ENCODE assay signal across 22 mouse cellular contexts in genomic region chr6:147699449-147699848, GRCm38 (mm10).
A peak's percentile ranks its signal among the peaks of the same experiment; 100 is the strongest.
DNase-seq lines count a peak whose midpoint lies in the region; ATAC-seq and TF ChIP-seq lines count a peak whose summit lies in the region.
"Had no signal": no experiment of that assay in that cellular context is flagged by ENCODE, and none has a peak within 500 bp of the region (broad histone marks: within the 10 kb centered on the region; RNA-seq: fewer than 3 reads in every experiment).

No protein-coding gene starts in this region.

- 80% methylated on average over 3 of the region's 3 CpGs for whole genome bisulfite sequencing in heart, adult 2 months
- WGBS in neural tube, embryonic 15.5 days, result 84% methylated on average over 3 of the region's 3 CpGs

- H3K9ac ChIP-seq in heart, adult 2 months (ENCODE audit: low read depth, low read length), result no peak overlapping the region
- no peak overlapping the region for H3K9ac ChIP-seq in neural tube, embryonic 15.5 days (replicated peaks)

- intact Hi-C loops in heart, adult 2 months (cut with DNase I), result no loop called here

- no peaks in the 10 kb centered on the region for H3K4me1 ChIP-seq in heart, adult 2 months (ENCODE audit: control insufficient read depth, insufficient read depth, low read length)
- no peaks in the 10 kb centered on the region for H3K4me1 ChIP-seq in neural tube, embryonic 15.5 days

- H3K27me3 ChIP-seq in heart, adult 2 months (ENCODE audit: control insufficient read depth, insufficient read depth, low read length), result no peaks in the 10 kb centered on the region
- H3K27me3 ChIP-seq in C2C12 (ENCODE audit: control insufficient read depth, insufficient read depth, insufficient read length), result no peaks in the 10 kb centered on the region
- H3K27me3 ChIP-seq in myocyte (ENCODE audit: control insufficient read depth, insufficient read depth, insufficient read length), result no peaks in the 10 kb centered on the region
- no peaks in the 10 kb centered on the region for H3K27me3 ChIP-seq in neural tube, embryonic 15.5 days (replicated peaks)
- H3K27me3 ChIP-seq: CH12.LX, Patski had no signal

- no peak for TF ChIP-seq POLR2A in heart, adult 2 months (IDR thresholded peaks at IDR 0.05; ENCODE audit: insufficient read depth, low read depth, low read length)
- TF ChIP-seq POLR2A in myocyte (IDR thresholded peaks at IDR 0.05; ENCODE audit: insufficient read length, low read depth), result no peak

- TF ChIP-seq CTCF in heart, adult 2 months (IDR thresholded peaks at IDR 0.05), result no peak
- TF ChIP-seq CTCF in C2C12 (IDR thresholded peaks at IDR 0.05; ENCODE audit: control insufficient read depth, insufficient read depth, insufficient read length), result no peak

- no peaks in the 10 kb centered on the region for H3K9me3 ChIP-seq in neural tube, embryonic 15.5 days (replicated peaks)
- H3K9me3 ChIP-seq: G1E had no signal

- peak; percentile 57 for DNase-seq in heart, adult 11 months
- no peak for DNase-seq in heart, adult 2 months
- no peak for DNase-seq in layer of hippocampus, adult 8-10 months (ENCODE audit: low spot score in 2 of 2)
- DNase-seq: adrenal gland, adult 2 months; adrenal gland, adult 8-10 months; adrenal gland, postnatal 10 days; adrenal gland, postnatal 14 days; adrenal gland, postnatal 25 days; adrenal gland, postnatal 36 days; B cell, adult 2 months; cerebellum, adult 11 months; cerebellum, adult 11-12 months; cerebellum, adult 18-20 months; cerebellum, adult 2 months had no signal

- no peak for TF ChIP-seq EP300 in heart, adult 2 months (IDR thresholded peaks at IDR 0.05; ENCODE audit: insufficient read depth, low read depth, low read length)

- H3K79me3 ChIP-seq in C2C12 (ENCODE audit: low read depth), result no peaks in the 10 kb centered on the region

- no peaks in the 10 kb centered on the region for H3K36me3 ChIP-seq in heart, adult 2 months (ENCODE audit: control insufficient read depth, insufficient read depth, low read length)
- H3K36me3 ChIP-seq in C2C12 (ENCODE audit: control insufficient read depth, insufficient read depth), result no peaks in the 10 kb centered on the region
- no peaks in the 10 kb centered on the region for H3K36me3 ChIP-seq in myocyte (ENCODE audit: control insufficient read depth, insufficient read depth)
- no peaks in the 10 kb centered on the region for H3K36me3 ChIP-seq in neural tube, embryonic 15.5 days
- H3K36me3 ChIP-seq: G1E had no signal

- no peak overlapping the region for H3K4me3 ChIP-seq in heart, adult 2 months
- H3K4me3 ChIP-seq in C2C12 (ENCODE audit: insufficient read depth, poor library complexity, severe bottlenecking), result no peak overlapping the region
- H3K4me3 ChIP-seq in myocyte, result no peak overlapping the region
- H3K4me3 ChIP-seq in neural tube, embryonic 15.5 days (replicated peaks), result no peak overlapping the region

- no peak overlapping the region for H3K27ac ChIP-seq in heart, adult 2 months
- H3K27ac ChIP-seq in neural tube, embryonic 15.5 days (replicated peaks), result no peak overlapping the region

- H3ac ChIP-seq in C2C12 (ENCODE audit: control insufficient read depth, insufficient read length, low read depth) (no peak overlapping the region), myocyte (ENCODE audit: control insufficient read depth, insufficient read length) (no peak overlapping the region)

- ATAC-seq in neural tube, embryonic 15.5 days (ENCODE audit: low FRiP score), result no peak
- ATAC-seq: activated CD4-positive, CD25-positive, alpha-beta regulatory T cell, adult 4 months; CD4-positive, CD25-positive, alpha-beta regulatory T cell, adult 4 months; Patski had no signal

- H3K79me2 ChIP-seq in heart, adult 2 months (replicated peaks; ENCODE audit: control insufficient read depth, insufficient read depth, low read length), result no peaks in the 10 kb centered on the region
- H3K79me2 ChIP-seq in C2C12 (ENCODE audit: control insufficient read depth, insufficient read depth) (no peaks in the 10 kb centered on the region), myocyte (ENCODE audit: control insufficient read depth, insufficient read depth) (no peaks in the 10 kb centered on the region)

- no peak overlapping the region for H3K4me2 ChIP-seq in myocyte (ENCODE audit: low read depth)
- H3K4me2 ChIP-seq in neural tube, embryonic 15.5 days, result no peak overlapping the region

TF ChIP-seq in C2C12, 6 proteins besides CTCF, POLR2A, EP300 and RAD21:
- TF ChIP-seq MYOD1 (IDR thresholded peaks at IDR 0.05; ENCODE audit: control insufficient read depth, insufficient read length, low read depth) (peak; percentile 86), USF1 (IDR thresholded peaks at IDR 0.05; ENCODE audit: low read depth) (no peak)

TF ChIP-seq in myocyte, 11 proteins besides CTCF, POLR2A, EP300 and RAD21:
- no peak for TF ChIP-seq USF1 (IDR thresholded peaks at IDR 0.05; ENCODE audit: low read depth)
- TF ChIP-seq MAX (IDR thresholded peaks at IDR 0.05; ENCODE audit: low read depth), result no peak
- no peak for TF ChIP-seq E2F4 (IDR thresholded peaks at IDR 0.05; ENCODE audit: insufficient read depth)
- TF ChIP-seq TCF3 (IDR thresholded peaks at IDR 0.05; ENCODE audit: insufficient read length, low read depth), result no peak
- TF ChIP-seq MYOD1 (IDR thresholded peaks at IDR 0.05; ENCODE audit: control insufficient read depth in 1 of 3, insufficient read length in 2 of 3, low read depth in 2 of 3), result peak in 2 of 3 experiments; percentile 47 to 62
